Mouse (Mus musculus): Measurements from ENCODE around the gene Tpr. TPM values are rescaled to one million over a fixed set of nuclear protein-coding genes. Genes with fewer than 3 reads are reported as not detected.
A peak's percentile ranks its signal among the peaks of the same experiment; 100 is the strongest.

Gene Tpr
- polyA plus RNA-seq, 1 experiment, result 59.4 TPM

DNA sequence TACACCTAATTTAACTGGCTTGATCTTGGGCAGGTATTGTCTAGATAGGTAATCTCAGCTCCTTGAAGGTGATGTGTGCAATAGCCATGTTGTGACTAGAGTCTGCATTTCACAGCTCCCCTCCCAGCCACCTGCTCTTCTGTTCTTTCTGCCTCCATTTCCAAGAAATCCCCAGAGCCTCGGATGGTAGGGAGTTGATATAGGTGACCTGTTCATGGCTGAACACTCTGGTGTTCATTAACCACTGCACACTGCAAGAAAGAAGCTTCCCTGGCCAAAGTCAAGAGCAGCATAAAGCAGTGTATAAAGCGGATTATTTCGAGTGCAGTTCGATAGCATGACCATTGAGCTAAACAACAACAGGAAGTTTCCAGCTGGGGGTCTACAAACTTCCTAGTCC lies 25.8 kb downstream of the Tpr start:
- no peak overlapping the region for H3K4me3 ChIP-seq (ENCODE audit: insufficient read depth, low read depth, low read length)
- H3K4me1 ChIP-seq (ENCODE audit: control insufficient read depth, insufficient read depth, insufficient read length, low read length), result no peaks in the 10 kb centered on the region
- H3K27ac ChIP-seq (replicated peaks; ENCODE audit: low read depth, low read length), result no peak overlapping the region

DNA sequence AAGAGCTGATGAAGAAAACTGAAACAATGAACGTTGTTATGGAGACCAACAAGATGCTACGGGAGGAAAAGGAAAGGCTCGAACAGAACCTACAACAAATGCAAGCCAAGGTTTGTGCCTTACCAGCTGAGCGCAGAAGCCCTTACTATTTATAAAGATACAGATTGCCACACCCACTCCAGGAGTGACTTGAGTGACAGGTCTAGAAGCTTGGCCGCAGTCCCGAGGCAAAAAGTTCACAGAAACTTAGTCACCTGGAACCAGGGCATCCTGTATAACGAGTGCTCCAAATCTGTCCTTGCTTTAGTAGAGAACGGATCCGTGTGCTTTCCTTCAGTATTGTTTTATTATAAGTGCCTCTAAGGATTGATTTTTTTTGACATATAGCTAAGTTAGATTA lies 33.0 kb downstream of the Tpr start:
- Histone ChIP-seq H3K4me3 (ENCODE audit: insufficient read depth, low read depth, low read length) (no peak overlapping the region), H3K27ac (replicated peaks; ENCODE audit: low read depth, low read length) (no peak overlapping the region), H3K4me1 (ENCODE audit: control insufficient read depth, insufficient read depth, insufficient read length, low read length) (no peaks in the 10 kb centered on the region)

GRCm38 (mm10) chr1:150426216-150426615 lies 33.6 kb downstream of the Tpr start:
- H3K27ac ChIP-seq (replicated peaks; ENCODE audit: low read depth, low read length), result no peak overlapping the region
- no peaks in the 10 kb centered on the region for H3K4me1 ChIP-seq (ENCODE audit: control insufficient read depth, insufficient read depth, insufficient read length, low read length)
- H3K4me3 ChIP-seq (ENCODE audit: insufficient read depth, low read depth, low read length), result no peak overlapping the region

- Histone ChIP-seq H3K4me1 (ENCODE audit: control insufficient read depth, insufficient read depth, insufficient read length, low read length) (no peaks in the 10 kb centered on the region), H3K27ac (replicated peaks; ENCODE audit: low read depth, low read length) (no peak overlapping the region), H3K4me3 (ENCODE audit: insufficient read depth, low read depth, low read length) (no peak overlapping the region)
Observed at GRCm38 (mm10) chr1:150438641-150439040, 46.0 kb downstream of the Tpr start.

GRCm38 (mm10) chr1:150441731-150442130 lies 49.1 kb downstream of the Tpr start:
- H3K4me1 ChIP-seq (ENCODE audit: control insufficient read depth, insufficient read depth, insufficient read length, low read length), result no peaks in the 10 kb centered on the region
- H3K27ac ChIP-seq (replicated peaks; ENCODE audit: low read depth, low read length), result no peak overlapping the region
- no peak overlapping the region for H3K4me3 ChIP-seq (ENCODE audit: insufficient read depth, low read depth, low read length)

DNA sequence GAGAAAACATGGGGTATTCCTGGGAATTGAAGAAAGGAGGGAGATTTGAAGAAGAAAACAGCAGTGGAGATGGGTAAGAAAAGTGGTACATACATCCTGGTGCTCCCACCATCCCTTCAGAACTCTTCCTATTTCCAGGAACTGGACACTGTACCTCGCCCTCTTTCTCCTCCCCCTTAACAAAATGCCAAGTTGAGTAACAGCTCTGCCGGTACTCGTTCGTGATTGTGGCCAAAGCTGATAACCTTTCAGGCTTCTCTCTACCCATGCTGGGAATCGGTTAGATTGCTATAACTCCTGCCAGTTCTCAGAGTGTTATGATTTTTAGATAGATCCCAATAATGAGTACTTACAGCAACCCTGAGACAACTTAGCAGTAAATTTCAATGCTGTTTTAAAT lies 66.3 kb downstream of the Tpr start:
- Histone ChIP-seq H3K4me1 (ENCODE audit: control insufficient read depth, insufficient read depth, insufficient read length, low read length) (peaks cover 10% of the 10 kb centered on the region), H3K27ac (replicated peaks; ENCODE audit: low read depth, low read length) (peak overlapping the region; percentile 26; the same call in 1 of the 2 replicates), H3K4me3 (ENCODE audit: insufficient read depth, low read depth, low read length) (no peak overlapping the region)

GRCm38 (mm10) chr1:150459599-150459998 lies 67.0 kb downstream of the Tpr start:
- H3K27ac ChIP-seq (replicated peaks; ENCODE audit: low read depth, low read length), result peak overlapping the region; percentile 58
- peaks cover 10% of the 10 kb centered on the region for H3K4me1 ChIP-seq (ENCODE audit: control insufficient read depth, insufficient read depth, insufficient read length, low read length)
- no peak overlapping the region for H3K4me3 ChIP-seq (ENCODE audit: insufficient read depth, low read depth, low read length)

DNA sequence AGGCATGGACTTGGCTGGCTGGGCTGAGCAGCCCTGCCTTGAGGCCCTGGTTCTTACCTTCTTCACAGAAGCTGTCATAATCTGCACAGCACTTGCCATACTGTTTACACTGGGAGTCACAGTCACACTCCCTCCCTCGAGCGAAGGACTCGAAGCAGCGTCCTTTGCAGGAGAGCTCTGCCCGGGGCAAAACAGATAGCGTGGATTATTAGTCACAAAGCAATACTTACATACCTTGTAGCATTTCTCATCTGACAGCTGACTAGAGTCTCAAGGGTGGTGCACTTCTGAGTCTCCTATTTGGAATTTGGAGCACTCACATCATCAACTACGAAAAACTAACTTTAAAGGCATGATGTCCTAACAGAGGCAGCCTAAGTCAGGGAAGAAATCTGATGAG lies 68.0 kb downstream of the Tpr start:
- Histone ChIP-seq H3K4me1 (ENCODE audit: control insufficient read depth, insufficient read depth, insufficient read length, low read length) (peaks cover 10% of the 10 kb centered on the region), H3K27ac (replicated peaks; ENCODE audit: low read depth, low read length) (no peak overlapping the region), H3K4me3 (ENCODE audit: insufficient read depth, low read depth, low read length) (no peak overlapping the region)

DNA sequence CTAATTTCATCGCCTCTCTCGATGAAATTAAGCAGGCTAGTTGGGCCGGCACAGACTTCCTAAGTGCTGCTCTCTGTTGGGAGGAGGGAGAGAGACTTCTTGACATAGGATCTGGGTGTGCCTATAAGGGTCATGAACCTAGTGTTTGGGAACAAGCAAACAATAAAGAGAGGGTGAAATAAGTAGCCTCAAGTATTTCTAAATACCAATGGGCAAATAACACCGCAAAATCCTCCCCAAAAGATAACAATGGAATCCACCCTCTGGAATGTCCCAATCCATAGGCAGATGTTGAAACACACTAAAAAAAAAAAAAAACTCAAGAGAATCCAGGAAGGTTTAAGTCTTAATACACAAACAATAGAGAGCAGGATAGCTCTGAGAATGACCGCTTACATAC lies 70.4 kb downstream of the Tpr start:
- H3K4me1 ChIP-seq (ENCODE audit: control insufficient read depth, insufficient read depth, insufficient read length, low read length), result peaks cover 10% of the 10 kb centered on the region
- no peak overlapping the region for H3K27ac ChIP-seq (replicated peaks; ENCODE audit: low read depth, low read length)
- no peak overlapping the region for H3K4me3 ChIP-seq (ENCODE audit: insufficient read depth, low read depth, low read length)

GRCm38 (mm10) chr1:150463691-150464090 lies 71.1 kb downstream of the Tpr start:
- H3K4me1 ChIP-seq (ENCODE audit: control insufficient read depth, insufficient read depth, insufficient read length, low read length), result peaks cover 10% of the 10 kb centered on the region
- H3K27ac ChIP-seq (replicated peaks; ENCODE audit: low read depth, low read length), result no peak overlapping the region
- no peak overlapping the region for H3K4me3 ChIP-seq (ENCODE audit: insufficient read depth, low read depth, low read length)

DNA sequence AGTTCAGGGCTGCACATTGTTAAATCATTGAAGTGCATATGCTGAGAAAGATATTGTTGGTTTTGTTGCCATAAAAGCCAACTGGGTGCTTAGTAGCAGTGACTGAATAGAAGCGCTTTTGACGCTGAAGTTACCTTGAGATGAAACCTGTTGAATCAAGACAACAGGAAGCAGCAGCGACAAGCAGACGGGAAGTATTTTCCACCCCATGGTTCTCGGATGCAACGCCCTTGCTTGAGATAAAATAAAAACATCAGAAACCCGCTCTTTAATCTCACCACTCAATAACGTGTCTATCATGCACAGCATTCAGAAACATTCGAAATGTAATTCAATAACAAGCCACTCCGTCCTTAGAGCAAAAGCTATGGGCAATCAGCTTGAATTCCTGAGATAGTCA lies 72.7 kb downstream of the Tpr start:
- no peak overlapping the region for H3K4me3 ChIP-seq (ENCODE audit: insufficient read depth, low read depth, low read length)
- H3K27ac ChIP-seq (replicated peaks; ENCODE audit: low read depth, low read length), result no peak overlapping the region

DNA sequence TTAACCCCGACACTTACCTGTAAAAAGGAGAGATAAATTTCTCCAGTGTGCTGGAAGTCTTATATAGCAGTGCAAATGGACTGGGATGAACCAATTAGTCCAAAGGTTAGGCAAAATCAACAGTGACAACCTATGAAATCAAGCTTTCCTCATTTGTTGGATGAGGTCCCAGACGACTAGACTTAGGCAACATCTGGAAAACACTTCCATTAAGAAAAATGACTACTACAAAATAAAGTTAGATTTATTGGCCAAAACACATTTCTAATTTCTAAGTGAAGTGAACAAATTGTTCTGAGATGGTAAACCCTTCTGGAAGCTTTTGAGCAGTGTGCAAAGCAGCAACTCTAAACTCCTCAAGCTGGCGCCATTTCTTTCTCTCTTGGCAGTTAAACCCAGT lies 73.5 kb downstream of the Tpr start, which contains the start of gene Prg4:
TSS of gene Prg4 (minus strand) at position 34 of the 400 bp plus-strand sequence.
- Histone ChIP-seq H3K4me1 (ENCODE audit: control insufficient read depth, insufficient read depth, insufficient read length, low read length) (no peaks in the 10 kb centered on the region), H3K27ac (replicated peaks; ENCODE audit: low read depth, low read length) (no peak within 1 kb of the TSS), H3K4me3 (ENCODE audit: insufficient read depth, low read depth, low read length) (no peak within 1 kb of the TSS)

More for the DNA sequence above, 72.7 kb downstream of the Tpr start:
- H3K4me1 ChIP-seq (ENCODE audit: control insufficient read depth, insufficient read depth, insufficient read length, low read length), result peaks cover 3% of the 10 kb centered on the region

DNA sequence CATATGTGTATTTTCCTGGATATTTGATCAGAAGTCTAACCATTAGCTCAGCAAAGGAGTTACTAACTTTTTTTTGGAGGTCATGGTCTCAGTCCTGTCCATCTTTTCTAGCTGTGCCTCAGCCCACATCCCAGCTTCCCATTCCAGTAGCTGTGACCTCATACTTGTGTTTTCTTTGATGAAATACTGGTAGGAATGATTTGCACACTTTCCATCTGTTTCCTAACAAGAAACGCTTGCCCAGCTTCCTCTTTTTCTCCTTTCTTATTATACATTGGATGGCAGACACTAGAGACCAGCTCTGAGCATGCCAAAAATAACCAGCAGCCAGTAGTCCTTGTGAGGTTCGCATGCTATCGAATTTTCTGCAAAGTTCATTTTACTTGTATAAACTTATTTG lies 77.4 kb downstream of the Tpr start:
- Histone ChIP-seq H3K4me1 (ENCODE audit: control insufficient read depth, insufficient read depth, insufficient read length, low read length) (no peaks in the 10 kb centered on the region), H3K4me3 (ENCODE audit: insufficient read depth, low read depth, low read length) (no peak overlapping the region), H3K27ac (replicated peaks; ENCODE audit: low read depth, low read length) (no peak overlapping the region)

DNA sequence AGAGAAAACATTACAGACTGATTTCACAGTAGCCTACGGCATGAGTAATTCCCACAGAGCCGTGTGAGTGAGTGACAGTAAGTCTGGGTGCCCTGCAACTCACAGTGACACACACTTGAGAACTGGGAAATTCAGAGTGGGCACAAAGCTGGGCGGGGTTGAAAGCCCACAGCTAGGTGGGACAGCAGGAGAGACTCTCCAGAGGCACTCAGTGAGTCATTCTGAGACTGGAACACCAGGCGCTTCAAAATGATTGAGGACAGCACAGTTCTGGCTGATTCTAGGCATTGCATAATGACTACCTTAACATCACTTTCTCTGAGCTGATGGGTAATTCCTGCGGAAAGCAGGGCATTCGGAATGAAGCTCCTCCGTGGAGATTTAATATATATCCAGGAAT lies 79.9 kb downstream of the Tpr start:
- H3K27ac ChIP-seq (replicated peaks; ENCODE audit: low read depth, low read length), result no peak overlapping the region
- no peak overlapping the region for H3K4me3 ChIP-seq (ENCODE audit: insufficient read depth, low read depth, low read length)
- no peaks in the 10 kb centered on the region for H3K4me1 ChIP-seq (ENCODE audit: control insufficient read depth, insufficient read depth, insufficient read length, low read length)

DNA sequence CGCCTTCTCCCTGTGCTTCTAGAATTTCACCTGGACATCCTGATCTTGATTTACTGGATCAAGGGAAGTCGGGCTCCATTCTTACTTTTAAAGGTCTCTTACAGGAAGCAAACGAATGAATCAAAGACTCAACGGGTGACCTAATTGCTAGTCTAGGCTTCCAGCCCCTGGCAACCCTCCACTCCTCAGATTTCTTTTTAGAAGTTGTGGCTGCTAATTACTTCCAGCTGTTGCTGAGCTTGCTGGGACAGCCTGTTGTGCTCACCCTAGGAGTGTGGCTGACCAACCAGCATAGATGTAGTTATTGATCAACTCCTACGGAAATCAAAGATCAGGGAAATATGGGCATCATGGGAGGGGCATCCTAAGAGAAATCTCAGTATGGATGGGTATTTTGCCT lies 88.0 kb downstream of the Tpr start:
- Histone ChIP-seq H3K4me3 (ENCODE audit: insufficient read depth, low read depth, low read length) (no peak overlapping the region), H3K4me1 (ENCODE audit: control insufficient read depth, insufficient read depth, insufficient read length, low read length) (no peaks in the 10 kb centered on the region), H3K27ac (replicated peaks; ENCODE audit: low read depth, low read length) (no peak overlapping the region)

GRCm38 (mm10) chr1:150489148-150489547 lies 96.5 kb downstream of the Tpr start:
- no peak overlapping the region for H3K4me3 ChIP-seq (ENCODE audit: insufficient read depth, low read depth, low read length)
- H3K4me1 ChIP-seq (ENCODE audit: control insufficient read depth, insufficient read depth, insufficient read length, low read length), result no peaks in the 10 kb centered on the region
- no peak overlapping the region for H3K27ac ChIP-seq (replicated peaks; ENCODE audit: low read depth, low read length)

All from brown adipose tissue, adult 24 weeks (tissue).